11 mouse cellular contexts compared by ENCODE assay signal in genomic region chr4:148405255-148405788, GRCm38 (mm10). TPM values are rescaled to one million over a fixed set of nuclear protein-coding genes. Genes with fewer than 3 reads are reported as not detected.
DNase-seq lines count a peak whose midpoint lies in the region; ATAC-seq and TF ChIP-seq lines count a peak whose summit lies in the region.
"Had no signal": no experiment of that assay in that cellular context is flagged by ENCODE, and none has a peak within 500 bp of the region (broad histone marks: within the 10 kb centered on the region; RNA-seq: fewer than 3 reads in every experiment).

No protein-coding gene starts in this region.

- H3K4me3 ChIP-seq in forebrain, embryonic 11.5 days (ENCODE audit: low read depth, low read length), result no peak overlapping the region
- no peak overlapping the region for H3K4me3 ChIP-seq in forebrain, embryonic 15.5 days
- H3K4me3 ChIP-seq in midbrain, embryonic 11.5 days (ENCODE audit: low read depth, low read length), result no peak overlapping the region
- no peak overlapping the region for H3K4me3 ChIP-seq in midbrain, postnatal 0 days (ENCODE audit: low read depth, low read length)
- 0 out of 2 replicates have a peak overlapping the region, but pooled peaks have one; percentile 11 for H3K4me3 ChIP-seq in limb, embryonic 12.5 days (replicated peaks)
- H3K4me3 ChIP-seq: lung, embryonic 15.5 days had no signal

- H3K9ac ChIP-seq in forebrain, embryonic 11.5 days (ENCODE audit: low read length), result peak overlapping the region; percentile 27; the same call in 1 of the 2 replicates
- H3K9ac ChIP-seq in forebrain, embryonic 15.5 days (replicated peaks), result no peak overlapping the region
- 0 out of 2 replicates have a peak overlapping the region, but pooled peaks have one; percentile 14 for H3K9ac ChIP-seq in midbrain, embryonic 11.5 days (ENCODE audit: low read length)
- H3K9ac ChIP-seq in midbrain, postnatal 0 days (replicated peaks; ENCODE audit: low read length, poor library complexity, severe bottlenecking), result no peak overlapping the region
- no peak overlapping the region for H3K9ac ChIP-seq in limb, embryonic 12.5 days (replicated peaks)
- H3K9ac ChIP-seq: lung, embryonic 15.5 days had no signal

- WGBS in forebrain, embryonic 11.5 days, result 15% methylated on average over 13 of the region's 13 CpGs
- 19% methylated on average over 13 of the region's 13 CpGs for WGBS in forebrain, embryonic 15.5 days
- WGBS in midbrain, embryonic 11.5 days, result 14% methylated on average over 13 of the region's 13 CpGs
- WGBS in midbrain, postnatal 0 days, result 23% methylated on average over 13 of the region's 13 CpGs
- WGBS in limb, embryonic 12.5 days, result 13% methylated on average over 13 of the region's 13 CpGs

- no peaks in the 10 kb centered on the region for H3K36me3 ChIP-seq in forebrain, embryonic 11.5 days (ENCODE audit: control insufficient read depth, insufficient read depth, low read length)
- H3K36me3 ChIP-seq in forebrain, embryonic 15.5 days, result no peaks in the 10 kb centered on the region
- H3K36me3 ChIP-seq in midbrain, embryonic 11.5 days (ENCODE audit: control insufficient read depth, insufficient read depth, low read length), result no peaks in the 10 kb centered on the region
- no peaks in the 10 kb centered on the region for H3K36me3 ChIP-seq in midbrain, postnatal 0 days (ENCODE audit: insufficient read depth, low read length)
- no peaks in the 10 kb centered on the region for H3K36me3 ChIP-seq in limb, embryonic 12.5 days
- H3K36me3 ChIP-seq: lung, embryonic 15.5 days had no signal

- no peak for TF ChIP-seq CTCF in midbrain, postnatal 0 days (IDR thresholded peaks at IDR 0.05)

- ATAC-seq in forebrain, embryonic 11.5 days (replicated peaks; ENCODE audit: low FRiP score), result 0 out of 2 replicates have a peak, but pooled peaks have one; percentile 28
- ATAC-seq in forebrain, embryonic 15.5 days (replicated peaks), result no peak
- peak; percentile 73 for ATAC-seq in midbrain, embryonic 11.5 days (ENCODE audit: low FRiP score)
- ATAC-seq in midbrain, postnatal 0 days (ENCODE audit: low FRiP score), result no peak
- ATAC-seq in limb, embryonic 12.5 days (ENCODE audit: insufficient number of reproducible peaks, insufficient read depth, low FRiP score, low TSS enrichment, low read depth), result no peak
- ATAC-seq: inflammation-experienced regulatory T-cells, adult 6 months had no signal

- no peak overlapping the region for H3K27ac ChIP-seq in forebrain, embryonic 11.5 days (ENCODE audit: low read depth, low read length)
- no peak overlapping the region for H3K27ac ChIP-seq in forebrain, embryonic 15.5 days (replicated peaks)
- no peak overlapping the region for H3K27ac ChIP-seq in midbrain, embryonic 11.5 days (ENCODE audit: low read depth, low read length)
- no peak overlapping the region for H3K27ac ChIP-seq in midbrain, postnatal 0 days (ENCODE audit: low read depth, low read length)
- H3K27ac ChIP-seq in limb, embryonic 12.5 days, result no peak overlapping the region
- H3K27ac ChIP-seq: lung, embryonic 15.5 days had no signal

- H3K9me3 ChIP-seq in forebrain, embryonic 11.5 days (ENCODE audit: control insufficient read depth, low read length), result no peaks in the 10 kb centered on the region
- H3K9me3 ChIP-seq in forebrain, embryonic 15.5 days, result no peaks in the 10 kb centered on the region
- no peaks in the 10 kb centered on the region for H3K9me3 ChIP-seq in midbrain, embryonic 11.5 days (ENCODE audit: control insufficient read depth, low read length)
- H3K9me3 ChIP-seq in midbrain, postnatal 0 days (ENCODE audit: low read length), result no peaks in the 10 kb centered on the region
- no peaks in the 10 kb centered on the region for H3K9me3 ChIP-seq in limb, embryonic 12.5 days
- H3K9me3 ChIP-seq: lung, embryonic 15.5 days had no signal

- peaks cover 4% of the 10 kb centered on the region; the same call in 1 of the 2 replicates for H3K4me1 ChIP-seq in forebrain, embryonic 11.5 days (replicated peaks; ENCODE audit: control insufficient read depth, insufficient read depth, low read length)
- peaks cover 25% of the 10 kb centered on the region for H3K4me1 ChIP-seq in forebrain, embryonic 15.5 days
- H3K4me1 ChIP-seq in midbrain, embryonic 11.5 days (ENCODE audit: control insufficient read depth, insufficient read depth, low read length), result peaks cover 26% of the 10 kb centered on the region
- H3K4me1 ChIP-seq in midbrain, postnatal 0 days (ENCODE audit: insufficient read depth, low read length), result peaks cover 14% of the 10 kb centered on the region; the same call in 1 of the 2 replicates
- peaks cover 30% of the 10 kb centered on the region for H3K4me1 ChIP-seq in limb, embryonic 12.5 days (replicated peaks)
- H3K4me1 ChIP-seq: lung, embryonic 15.5 days had no signal

- H3K27me3 ChIP-seq in forebrain, embryonic 11.5 days (ENCODE audit: control insufficient read depth, insufficient read depth, low read length), result peaks cover 24% of the 10 kb centered on the region
- H3K27me3 ChIP-seq in forebrain, embryonic 15.5 days, result peaks cover 19% of the 10 kb centered on the region
- H3K27me3 ChIP-seq in midbrain, embryonic 11.5 days (ENCODE audit: control insufficient read depth, insufficient read depth, low read length), result peaks cover 3% of the 10 kb centered on the region; the same call in 1 of the 2 replicates
- no peaks in the 10 kb centered on the region for H3K27me3 ChIP-seq in midbrain, postnatal 0 days (ENCODE audit: insufficient read depth, low read length)
- peaks cover 71% of the 10 kb centered on the region for H3K27me3 ChIP-seq in limb, embryonic 12.5 days

- no peak for DNase-seq in forebrain, embryonic 11.5 days (ENCODE audit: low spot score)
- peak; percentile 93 for DNase-seq in midbrain, embryonic 11.5 days (ENCODE audit: low spot score, missing footprints)
- DNase-seq in midbrain, postnatal 0 days (ENCODE audit: low spot score), result no peak
- no peak for DNase-seq in testis, postnatal 14 days (ENCODE audit: low spot score)
- no peak for DNase-seq in cerebellum, adult 9-10 months
- no peak for DNase-seq in spleen, adult 18-20 months
- DNase-seq: cerebellum, adult 2 months had no signal

- H3K4me2 ChIP-seq in forebrain, embryonic 11.5 days (ENCODE audit: low read depth, low read length, severe bottlenecking), result peak overlapping the region; percentile 24; the same call in 1 of the 2 replicates
- H3K4me2 ChIP-seq in forebrain, embryonic 15.5 days (replicated peaks), result no peak overlapping the region
- peak overlapping the region; percentile 8 for H3K4me2 ChIP-seq in midbrain, embryonic 11.5 days
- no peak overlapping the region for H3K4me2 ChIP-seq in midbrain, postnatal 0 days (ENCODE audit: low read depth, low read length, poor library complexity, severe bottlenecking)
- H3K4me2 ChIP-seq in limb, embryonic 12.5 days, result peak overlapping the region; percentile 45
- H3K4me2 ChIP-seq: lung, embryonic 15.5 days had no signal

RNA-seq across cellular contexts. Expression of gene Ubiad1, which starts 39.2 kb away (rescaled TPM):
- 17.0 and 19.6 TPM in 2 replicates for polyA plus RNA-seq in forebrain, embryonic 11.5 days (2014; fragmentation: Nextera tagmentation; extraction: Ambion mirVana)
- 18.4 and 19.0 TPM in 2 replicates for polyA plus RNA-seq in forebrain, embryonic 15.5 days (2015; fragmentation: Nextera tagmentation; extraction: Ambion mirVana)
- 15.5 and 15.8 TPM in 2 replicates for polyA plus RNA-seq in midbrain, embryonic 11.5 days (2014; fragmentation: Nextera tagmentation; extraction: Ambion mirVana)
- 16.0 and 19.8 TPM in 2 replicates for total RNA-seq in midbrain, postnatal 0 days (2014; rRNA removed)
- 12.7 and 14.6 TPM in 2 replicates for polyA plus RNA-seq in midbrain, postnatal 0 days (2015; fragmentation: Nextera tagmentation; extraction: Ambion mirVana)
- polyA plus RNA-seq in limb, embryonic 12.5 days (2016; fragmentation: Nextera tagmentation; extraction: Ambion mirVana), result 21.1 and 21.8 TPM in 2 replicates

RNA-seq across cellular contexts. Expression of gene Mtor, which starts 43.1 kb away (rescaled TPM):
- 30.6 and 37.6 TPM in 2 replicates for polyA plus RNA-seq in forebrain, embryonic 11.5 days (2014; fragmentation: Nextera tagmentation; extraction: Ambion mirVana)
- polyA plus RNA-seq in forebrain, embryonic 15.5 days (2015; fragmentation: Nextera tagmentation; extraction: Ambion mirVana), result 22.6 and 25.1 TPM in 2 replicates
- 30.5 and 30.9 TPM in 2 replicates for polyA plus RNA-seq in midbrain, embryonic 11.5 days (2014; fragmentation: Nextera tagmentation; extraction: Ambion mirVana)
- 54.5 and 59.6 TPM in 2 replicates for total RNA-seq in midbrain, postnatal 0 days (2014; rRNA removed)
- polyA plus RNA-seq in midbrain, postnatal 0 days (2015; fragmentation: Nextera tagmentation; extraction: Ambion mirVana), result 24.3 and 27.8 TPM in 2 replicates
- 19.3 and 19.7 TPM in 2 replicates for polyA plus RNA-seq in limb, embryonic 12.5 days (2016; fragmentation: Nextera tagmentation; extraction: Ambion mirVana)

Comparison
In these comparisons a context has a peak if more than half of its experiments do, and no peak if none do; other contexts are left out.
1. ATAC-seq: peak in forebrain, embryonic 11.5 days (single experiment) and midbrain, embryonic 11.5 days (single experiment); none in forebrain, embryonic 15.5 days (single experiment), midbrain, postnatal 0 days (single experiment) and limb, embryonic 12.5 days (single experiment).
2. H3K4me2 ChIP-seq: peak in forebrain, embryonic 11.5 days (single experiment), midbrain, embryonic 11.5 days (single experiment) and limb, embryonic 12.5 days (single experiment); none in forebrain, embryonic 15.5 days (single experiment) and midbrain, postnatal 0 days (single experiment).
3. H3K9ac ChIP-seq: peak in forebrain, embryonic 11.5 days (single experiment) and midbrain, embryonic 11.5 days (single experiment); none in forebrain, embryonic 15.5 days (single experiment), midbrain, postnatal 0 days (single experiment) and limb, embryonic 12.5 days (single experiment).